Mouse (Mus musculus): ENCODE results near the gene Fam193b.

Fam193b gene

DNA sequence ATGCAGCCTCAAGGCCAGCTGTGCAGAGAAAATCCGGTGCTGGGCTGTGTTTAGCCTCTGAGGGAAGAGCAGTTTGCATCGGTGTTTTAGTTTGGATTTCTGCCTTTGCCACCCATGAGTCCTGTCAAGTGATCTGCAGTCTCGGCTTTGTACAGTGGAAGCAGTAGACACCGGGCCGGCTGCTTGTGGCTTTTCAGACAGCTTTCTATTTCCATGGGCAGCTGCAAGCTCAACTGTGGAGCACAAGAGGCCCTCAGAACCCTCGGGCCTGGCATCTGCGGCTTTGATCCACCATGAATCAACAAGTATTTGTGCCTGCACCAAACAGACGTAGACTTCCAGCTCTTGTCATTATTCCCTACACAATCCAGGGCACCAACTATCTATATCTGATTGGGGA is 68.5 kb downstream of the Fam193b start:
- in situ Hi-C loops (cut with MboI, MseI), result no loop called here

DNA sequence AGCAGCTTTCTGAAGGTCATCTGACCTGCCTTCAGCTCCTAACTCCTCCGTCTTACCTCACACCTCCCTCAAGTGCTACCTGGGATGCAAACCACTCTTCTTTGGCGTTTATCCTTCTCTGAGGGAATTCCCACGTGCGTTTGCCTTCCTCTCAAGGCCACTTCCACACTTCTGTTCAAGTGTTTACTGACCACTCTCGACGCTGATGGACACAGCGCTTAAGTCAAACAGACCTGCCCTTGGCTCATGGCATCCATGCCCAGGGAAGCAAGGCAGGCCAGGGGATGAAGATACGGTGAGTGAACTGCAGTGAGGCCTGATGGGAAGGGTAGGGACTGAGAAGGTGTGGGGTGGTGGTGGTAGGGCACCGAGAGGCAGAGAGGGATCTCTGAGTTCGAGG is 70.3 kb downstream of the Fam193b start:
- in situ Hi-C loops (cut with MboI, MseI), result no loop called here

DNA sequence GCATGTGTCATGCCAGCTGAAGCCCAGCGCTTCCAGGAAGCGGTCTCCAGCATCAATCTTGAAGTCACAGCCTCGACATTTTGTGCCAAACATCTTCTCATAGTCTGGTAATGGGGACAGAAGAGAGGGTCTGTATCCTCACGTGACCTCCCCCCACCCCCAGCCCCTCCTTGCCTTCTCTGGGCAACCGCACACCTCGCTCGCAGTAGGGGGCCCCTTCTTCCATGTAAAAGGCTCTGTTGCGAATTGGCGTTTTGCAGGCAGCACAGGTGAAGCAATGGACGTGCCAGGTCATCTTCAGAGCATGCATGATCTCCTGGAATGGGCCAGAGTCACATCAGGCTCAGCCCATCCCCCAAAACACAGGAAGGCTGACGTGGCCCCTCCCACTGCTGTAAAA is 72.0 kb downstream of the Fam193b start:
- in situ Hi-C loops (cut with MboI, MseI), result no loop called here

- in situ Hi-C loops (cut with MboI, MseI), result no loop called here
Measured at GRCm38 (mm10) chr13:55496661-55497060, 74.3 kb downstream of the Fam193b start.

GRCm38 (mm10) chr13:55495702-55496101 is 75.2 kb downstream of the Fam193b start:
- in situ Hi-C loops (cut with MboI, MseI), result no loop called here

DNA sequence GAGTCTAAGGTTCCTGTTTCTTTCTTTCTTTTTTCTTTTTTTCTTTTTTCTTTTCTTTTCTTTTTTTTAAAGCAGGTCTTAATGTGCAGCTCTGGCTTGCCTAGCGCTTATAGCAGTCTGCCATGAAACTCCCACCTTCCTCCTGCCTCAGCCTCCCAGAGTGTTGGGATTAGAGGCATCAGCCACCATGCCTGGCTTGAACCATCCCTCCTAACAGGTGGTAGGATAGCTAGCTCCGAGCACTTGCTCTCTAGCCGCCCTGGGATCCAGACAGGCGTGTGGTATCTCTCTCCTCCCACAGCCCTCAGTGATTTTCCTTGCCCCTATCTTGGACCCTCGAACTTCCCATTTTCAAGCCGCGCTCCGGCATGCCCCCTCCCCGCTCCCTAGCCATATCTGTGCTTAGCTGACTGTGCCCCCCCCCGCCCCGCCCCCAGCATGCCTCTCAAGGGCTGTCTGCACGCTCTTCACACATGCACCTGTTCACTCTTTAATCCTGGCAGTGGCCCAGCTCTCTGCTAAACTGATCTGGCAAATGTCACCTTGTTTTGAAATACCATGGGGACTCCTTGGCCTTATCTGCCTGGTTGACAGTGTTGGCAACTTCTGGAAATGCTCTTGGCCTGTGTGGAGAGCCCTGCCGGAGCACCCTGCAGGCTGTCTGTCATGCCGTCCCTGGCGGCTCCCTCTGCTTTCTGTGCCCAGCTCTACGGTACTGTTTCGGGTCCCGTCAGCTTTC is 75.9 kb downstream of the Fam193b start:
- in situ Hi-C loops (cut with MboI, MseI), result no loop called here

DNA sequence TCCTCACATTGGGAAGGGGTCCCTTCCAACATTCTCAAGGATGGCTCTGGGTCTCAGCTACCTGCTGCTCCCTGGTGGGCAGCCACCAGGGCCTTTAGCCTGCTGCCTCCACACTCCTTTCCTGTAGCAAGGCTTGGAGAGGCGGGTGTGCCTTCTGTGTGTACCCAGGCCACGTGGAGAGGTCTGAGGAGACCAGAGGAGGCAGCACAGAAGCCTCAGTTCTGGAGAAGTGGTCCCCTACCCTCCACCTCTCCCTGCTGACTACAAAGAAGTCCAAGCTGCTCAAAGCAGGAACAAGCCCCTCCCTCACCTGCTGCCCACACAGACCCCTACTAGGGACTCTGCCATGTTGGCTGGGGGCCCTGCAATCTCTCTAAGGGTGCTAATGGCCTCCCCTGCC is 76.7 kb downstream of the Fam193b start:
- in situ Hi-C loops (cut with MboI, MseI), result no loop called here

Measured in T-helper 17 cell (primary cell).